Mouse (Mus musculus): Measurements from ENCODE around the gene Gm49403.
"Not testable (repeated sequence)": the region's sequence is repeated elsewhere in the genome, so short reads cannot be mapped to it uniquely, and the experiment has no call there.

Gm49403 gene

GRCm38 (mm10) chr19:8871267-8872186 lies 12.2 kb upstream of the Gm49403 start, which contains the start of gene Ubxn1:
TSS of gene Ubxn1 (plus strand) at chr19:8871496.
- DNase-seq = peak; percentile 92 to 93

- no peak for DNase-seq
Observed at GRCm38 (mm10) chr19:8872266-8872840, 11.4 kb upstream of the Gm49403 start.

GRCm38 (mm10) chr19:8875031-8875430 lies 8.7 kb upstream of the Gm49403 start:
- DNase-seq = no peak

GRCm38 (mm10) chr19:8880311-8881033 lies 3.3 kb upstream of the Gm49403 start, which contains the start of gene Uqcc3:
TSS of gene Uqcc3 (minus strand) at chr19:8880923.
- peak; percentile 80 to 88 for DNase-seq

GRCm38 (mm10) chr19:8881034-8881392 lies 2.7 kb upstream of the Gm49403 start:
- DNase-seq = no peak

- DNase-seq = no peak
Observed at GRCm38 (mm10) chr19:8886916-8887584, 3.3 kb downstream of the Gm49403 start.

- DNase-seq = no peak
Observed at GRCm38 (mm10) chr19:8887585-8888463, 4.1 kb downstream of the Gm49403 start.

- DNase-seq = peak; percentile 89 to 91
Observed at GRCm38 (mm10) chr19:8888511-8889385, 5.0 kb downstream of the Gm49403 start, which contains the start of the genes 1810009A15Rik and Gm49416. TSS of gene 1810009A15Rik (plus strand) at chr19:8888853. TSS of gene Gm49416 (plus strand) at chr19:8888926.

- peak; percentile 66 to 81 for DNase-seq
Observed at GRCm38 (mm10) chr19:8892829-8893766, 9.4 kb downstream of the Gm49403 start, which contains the start of gene Ints5. TSS of gene Ints5 (plus strand) at chr19:8893005.

- DNase-seq = no peak
Observed at GRCm38 (mm10) chr19:8895397-8895960, 11.7 kb downstream of the Gm49403 start.

GRCm38 (mm10) chr19:8896231-8896630 lies 12.5 kb downstream of the Gm49403 start:
- not testable (repeated sequence) for DNase-seq

- not testable (repeated sequence) for DNase-seq
Observed at GRCm38 (mm10) chr19:8897211-8897864, 13.6 kb downstream of the Gm49403 start.

- peak; percentile 90 for DNase-seq
Observed at GRCm38 (mm10) chr19:8897865-8898495, 14.2 kb downstream of the Gm49403 start, which contains the start of gene Ganab. TSS of gene Ganab (plus strand) at chr19:8898071.

- no peak for DNase-seq
Observed at GRCm38 (mm10) chr19:8898576-8898975, 14.8 kb downstream of the Gm49403 start.

GRCm38 (mm10) chr19:8899079-8899478 lies 15.3 kb downstream of the Gm49403 start:
- no peak for DNase-seq

GRCm38 (mm10) chr19:8903412-8903811 lies 19.7 kb downstream of the Gm49403 start:
- no peak for DNase-seq

- DNase-seq = no peak
Observed at GRCm38 (mm10) chr19:8908531-8908930, 24.8 kb downstream of the Gm49403 start.

GRCm38 (mm10) chr19:8911810-8912209 lies 28.1 kb downstream of the Gm49403 start:
- no peak for DNase-seq
